Mouse (Mus musculus) spleen, postnatal 14 days (tissue): Measurements from ENCODE around the gene Rnf213.
"Not testable (repeated sequence)": the region's sequence is repeated elsewhere in the genome, so short reads cannot be mapped to it uniquely, and the experiment has no call there.

Experiments used
- DNase-seq, 2 experiments: peaks; one replicate each; pipeline ENCODE4 v3.0.0; 2021 to 2022; ENCODE audit warnings: low spot score in 2 of 2

The Rnf213 gene

GRCm38 (mm10) chr11:119392800-119393482 lies at the start of gene Rnf213:
TSS of gene Rnf213 (plus strand) at chr11:119393100.
- peak; percentile 37 to 61 for DNase-seq

GRCm38 (mm10) chr11:119344178-119344577 lies 48.7 kb upstream of the Rnf213 start:
- DNase-seq, result no peak

DNA sequence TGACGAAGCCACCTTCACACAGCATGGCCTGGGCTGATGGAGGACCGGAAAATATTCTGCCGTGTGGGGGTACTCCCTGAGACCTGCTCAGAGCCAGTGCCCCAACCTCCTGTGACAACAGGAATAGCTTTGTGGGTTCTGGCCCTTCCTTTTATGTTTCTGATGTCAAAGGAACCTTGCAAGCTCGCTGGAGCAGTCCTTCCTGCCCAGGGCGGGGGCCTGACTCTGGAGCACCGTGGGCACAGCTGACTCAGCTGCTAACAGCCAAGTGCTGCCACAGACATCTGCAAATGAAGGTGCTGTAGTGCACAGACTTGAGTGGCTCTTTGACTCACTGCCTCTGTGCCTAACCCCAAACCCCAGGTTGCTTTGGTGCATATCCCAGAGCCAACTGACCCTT lies 48.0 kb upstream of the Rnf213 start:
- no peak for DNase-seq

DNA sequence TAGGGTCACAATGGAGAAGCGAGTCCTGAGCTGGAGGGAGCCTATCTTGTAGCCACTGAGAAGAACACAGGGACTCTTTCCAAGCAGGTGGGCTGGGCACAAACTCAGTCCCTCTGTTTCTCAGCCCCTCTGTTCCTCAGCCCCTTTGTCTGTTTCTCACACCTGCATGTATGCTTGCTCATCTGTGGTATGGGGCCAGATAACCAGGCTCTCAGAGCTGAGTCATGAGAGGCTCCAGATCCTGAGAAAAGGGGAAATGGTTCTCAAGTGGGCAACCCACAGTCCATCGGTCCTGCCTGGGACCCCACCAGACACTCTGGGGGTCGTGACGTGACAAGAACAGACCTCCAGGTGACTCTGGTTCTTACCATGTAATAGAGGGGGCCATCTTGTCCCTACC lies 45.8 kb upstream of the Rnf213 start:
- DNase-seq, result no peak

GRCm38 (mm10) chr11:119352113-119352512 lies 40.8 kb upstream of the Rnf213 start:
- DNase-seq, result no peak

DNA sequence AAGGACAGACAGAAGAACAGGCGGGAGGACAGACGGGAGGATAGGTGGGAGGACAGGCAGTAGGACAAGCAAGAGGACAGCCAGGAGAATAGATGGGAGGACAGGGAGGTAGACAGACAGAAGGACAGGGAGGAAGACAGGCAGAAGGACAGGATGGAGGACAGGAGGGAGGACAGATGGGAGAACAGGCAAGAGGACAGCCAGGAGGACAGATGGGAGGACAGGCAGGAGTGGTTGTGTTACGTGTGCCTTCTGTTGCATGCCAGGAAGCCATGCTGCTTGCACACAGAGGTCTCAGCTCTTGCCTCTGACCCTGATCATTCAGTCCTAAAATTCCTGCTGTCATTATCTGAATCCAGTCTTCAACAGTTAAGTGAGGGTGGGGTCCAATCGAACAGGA lies 39.0 kb upstream of the Rnf213 start:
- no peak for DNase-seq

- peak; percentile 39 to 53 for DNase-seq
Measured at GRCm38 (mm10) chr11:119354798-119355442, 38.0 kb upstream of the Rnf213 start.

- peak; percentile 64 to 75 for DNase-seq
Measured at GRCm38 (mm10) chr11:119355443-119356385, 37.2 kb upstream of the Rnf213 start, which contains the start of the genes Sgsh and Slc26a11. TSS of gene Sgsh (minus strand) at chr11:119355536. TSS of gene Slc26a11 (plus strand) at chr11:119355557.

DNA sequence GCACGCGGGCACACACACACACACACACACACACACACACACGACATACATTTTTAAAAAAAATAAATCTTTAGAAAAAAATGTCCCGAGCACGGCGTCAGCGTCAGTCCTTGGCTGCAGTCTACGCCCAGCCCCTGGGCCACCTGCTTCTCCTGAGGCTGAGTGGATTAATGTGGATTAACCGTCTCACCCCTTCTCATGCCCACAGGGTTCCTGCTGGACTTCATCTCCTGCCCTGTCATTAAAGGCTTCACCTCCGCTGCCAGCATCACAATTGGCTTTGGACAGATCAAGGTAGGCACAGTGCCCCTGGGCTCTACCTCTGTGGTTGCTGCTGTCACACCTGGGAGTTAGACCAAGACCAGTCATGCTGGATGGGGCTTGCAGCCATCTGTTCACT lies 33.8 kb upstream of the Rnf213 start:
- DNase-seq, result no peak

- DNase-seq, result no peak
Measured at GRCm38 (mm10) chr11:119362769-119363533, 29.9 kb upstream of the Rnf213 start.

DNA sequence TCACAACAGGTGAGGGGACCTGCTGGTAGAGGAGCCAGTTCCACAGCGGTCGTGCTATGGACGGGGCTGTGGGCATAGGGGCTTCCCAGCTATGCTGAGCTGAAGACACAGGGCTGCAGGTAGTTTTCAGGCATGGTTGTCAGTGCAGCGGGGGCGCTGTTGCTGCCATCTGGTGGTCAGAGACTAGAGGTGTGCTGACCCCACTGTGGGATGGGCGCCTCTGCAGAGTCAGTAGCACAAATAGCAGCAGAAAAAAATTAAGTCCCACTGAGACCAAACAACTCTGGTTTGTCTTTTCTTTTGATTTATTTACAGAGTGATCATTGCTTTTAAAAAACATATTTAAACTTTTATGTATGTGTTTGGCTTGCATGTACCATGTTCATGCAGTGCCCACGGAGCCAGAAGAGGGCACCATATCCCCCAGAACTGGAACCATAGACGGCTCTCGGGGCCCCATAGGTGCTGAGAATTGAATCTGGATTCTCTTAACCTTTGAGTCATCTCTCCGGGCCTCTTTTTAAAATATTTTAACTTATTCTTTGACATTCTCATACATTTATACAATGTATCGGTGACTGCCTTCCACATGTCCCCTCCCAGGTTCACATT lies 29.3 kb upstream of the Rnf213 start:
- DNase-seq, result peak; percentile 33 to 62

DNA sequence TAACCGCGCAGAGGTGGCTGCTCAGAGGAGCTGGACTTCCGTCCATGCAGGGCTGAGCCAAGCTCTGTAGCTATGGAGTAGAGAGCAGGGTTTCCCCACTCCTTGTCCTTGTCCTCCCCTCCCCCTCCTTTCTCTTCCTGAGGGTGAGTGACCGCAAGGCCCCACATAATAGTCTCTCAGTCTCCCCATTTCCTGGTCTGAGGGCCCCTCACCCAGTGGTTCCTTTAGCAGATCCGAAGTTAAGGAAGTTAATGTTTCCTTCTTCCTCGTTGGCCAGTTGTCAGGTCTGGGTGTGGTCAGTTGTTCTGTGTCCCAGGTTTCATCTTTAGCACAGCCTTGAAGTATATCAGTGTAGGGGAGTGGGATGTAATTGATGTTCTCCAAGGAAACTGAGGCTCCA lies 17.5 kb upstream of the Rnf213 start:
- DNase-seq, result no peak

GRCm38 (mm10) chr11:119377326-119377725 lies 15.6 kb upstream of the Rnf213 start:
- no peak for DNase-seq

DNA sequence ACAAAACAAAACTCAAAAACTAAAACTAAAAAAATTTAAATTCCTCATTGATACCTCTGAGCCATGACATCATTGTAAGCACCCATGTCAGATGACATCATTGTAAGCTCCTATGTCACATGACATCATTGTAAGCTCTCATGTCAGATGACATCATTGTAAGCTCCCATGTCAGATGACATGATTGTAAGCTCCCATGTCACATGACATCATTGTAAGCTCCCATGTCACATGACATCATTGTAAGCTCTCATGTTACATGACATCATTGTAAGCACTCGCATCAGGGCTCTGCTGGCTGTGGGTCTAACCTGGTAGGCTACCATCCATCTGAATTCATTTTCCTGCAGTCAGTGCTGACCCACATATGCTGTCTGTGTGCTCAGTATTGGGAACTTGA lies 14.3 kb upstream of the Rnf213 start:
- DNase-seq, result no peak

GRCm38 (mm10) chr11:119381631-119382337 lies 11.1 kb upstream of the Rnf213 start:
- no peak for DNase-seq

DNA sequence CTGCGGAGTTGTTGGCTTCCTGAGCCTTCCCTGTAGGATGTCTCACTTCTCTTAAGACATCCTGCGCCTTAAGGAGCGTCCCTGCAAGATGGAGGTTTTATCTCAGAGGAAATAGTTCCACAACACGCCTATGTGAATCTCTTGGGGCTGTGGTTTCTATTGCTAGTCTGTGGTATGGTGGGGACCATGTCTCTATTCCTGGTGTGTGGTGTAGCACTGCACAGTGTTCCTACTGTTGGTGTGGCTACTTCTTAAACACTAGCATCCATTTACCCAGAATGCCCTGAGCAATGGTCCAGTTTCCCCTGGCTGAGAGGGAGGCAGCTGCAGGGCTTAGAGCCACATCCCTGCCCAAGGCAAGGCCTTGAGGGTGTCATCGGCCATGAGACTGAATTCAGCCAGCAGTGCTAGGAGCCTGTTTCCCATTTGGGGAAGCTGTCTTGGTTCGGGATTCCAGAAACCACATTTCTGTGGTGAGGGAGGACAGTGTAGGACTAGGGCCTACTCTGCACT lies 10.5 kb upstream of the Rnf213 start:
- DNase-seq, result no peak

GRCm38 (mm10) chr11:119384904-119385303 lies 8.0 kb upstream of the Rnf213 start:
- DNase-seq, result peak in 1 of 2 experiments; percentile 32

GRCm38 (mm10) chr11:119386306-119386705 lies 6.6 kb upstream of the Rnf213 start:
- no peak for DNase-seq

DNA sequence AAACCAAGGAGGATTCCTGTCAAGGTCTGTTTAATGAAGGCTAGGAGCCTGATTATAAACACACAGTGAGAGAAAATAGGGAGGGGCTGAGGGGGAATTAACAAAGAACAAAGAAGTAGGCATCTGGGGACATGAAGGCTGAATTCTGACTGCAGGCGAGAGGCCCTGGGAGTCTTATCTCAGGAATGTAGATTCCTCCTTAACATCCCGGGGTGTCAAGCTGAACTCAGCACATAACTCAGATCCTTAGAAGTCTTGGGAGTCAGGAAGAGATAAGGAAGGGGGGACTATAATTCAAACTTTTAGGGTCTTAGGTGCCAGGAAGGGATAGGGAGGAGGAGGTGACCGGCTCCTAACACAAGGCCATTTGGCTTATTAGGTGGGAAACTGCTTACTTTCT lies 5.6 kb upstream of the Rnf213 start:
- not testable (repeated sequence) for DNase-seq

DNA sequence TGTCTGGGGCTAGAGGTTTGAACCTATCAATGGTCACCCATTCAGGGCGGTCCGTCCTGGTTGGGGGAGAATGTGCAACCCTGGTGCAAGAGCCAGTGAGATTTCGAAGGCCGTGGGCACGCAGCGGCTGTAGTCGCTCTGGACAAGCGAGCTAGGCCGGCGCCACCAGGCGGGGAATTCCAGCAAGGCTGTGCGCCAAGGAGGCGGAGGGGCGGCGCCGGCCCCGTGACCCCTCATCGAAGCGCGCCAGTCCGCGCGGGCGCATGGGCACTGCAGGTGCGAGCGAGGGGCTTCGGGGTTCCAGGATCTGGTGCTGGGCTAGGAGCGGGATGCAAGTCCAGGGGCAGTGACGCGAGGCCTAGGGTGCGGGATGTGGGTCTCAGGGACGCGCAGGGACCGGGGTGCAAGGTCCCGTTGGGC lies 3.0 kb upstream of the Rnf213 start:
- peak; percentile 28 to 44 for DNase-seq
